Mouse (Mus musculus) hematopoietic stem cell, adult 5-6 weeks (primary cell): ENCODE data around the gene Ncl. TPM values are rescaled to one million over a fixed set of nuclear protein-coding genes. Genes with fewer than 3 reads are reported as not detected.

Experiments
- ATAC-seq, 2 experiments: fragments of 125-278 bp in 1 of 2; replicated peaks in 1 of 2; 2 replicates each; pipeline ENCODE4 v1.8.0; 2016 to 2017; ENCODE audit warnings: inconsistent platforms in 2 of 2, mild to moderate bottlenecking in 2 of 2, moderate number of reproducible peaks in 2 of 2, low read depth in 1 of 2, moderate TSS enrichment in 1 of 2; ENCODE audit not compliant: low FRiP score in 2 of 2, poor library complexity in 2 of 2, severe bottlenecking in 2 of 2, insufficient read depth in 1 of 2, low TSS enrichment in 1 of 2
- total RNA-seq: library from RNA; stranded (forward); fragments of 172-1452, 232-1000 nt; gene quantifications from 2 replicates; pipeline ENCODE4 v1.2.3, GENCODE M21; 2017

Gene Ncl
- 725 and 1,004 TPM in 2 replicates for total RNA-seq

- peak; percentile 85 to 88 for ATAC-seq
These were observed at the start of gene Ncl for GRCm38 (mm10) chr1:86358906-86359797. Gene Ncl (minus strand): TSS chr1:86359400.

GRCm38 (mm10) chr1:86408515-86408914, 49.3 kb upstream of the Ncl start:
- no peak for ATAC-seq

- ATAC-seq, result peak in 1 of 2 experiments; percentile 9; a peak in 1 of 4 replicates
These were observed 47.7 kb upstream of the Ncl start for GRCm38 (mm10) chr1:86406914-86407313.

- ATAC-seq, result peak; percentile 34 to 44; a peak in 2 of 4 replicates
These were observed 47.1 kb upstream of the Ncl start for GRCm38 (mm10) chr1:86406313-86406712.

GRCm38 (mm10) chr1:86404834-86405233, 45.6 kb upstream of the Ncl start:
- no peak for ATAC-seq

GRCm38 (mm10) chr1:86400096-86400754, 41.0 kb upstream of the Ncl start:
- ATAC-seq, result no peak

GRCm38 (mm10) chr1:86399322-86399721, 40.1 kb upstream of the Ncl start:
- peak; percentile 50 to 56; a peak in 2 of 4 replicates for ATAC-seq

GRCm38 (mm10) chr1:86398222-86398621, 39.0 kb upstream of the Ncl start:
- ATAC-seq, result peak; percentile 95

- no peak for ATAC-seq
These were observed 38.4 kb upstream of the Ncl start for GRCm38 (mm10) chr1:86397621-86398020.

- ATAC-seq, result no peak
These were observed 36.7 kb upstream of the Ncl start for GRCm38 (mm10) chr1:86395897-86396296.

GRCm38 (mm10) chr1:86394246-86394645, 35.0 kb upstream of the Ncl start:
- ATAC-seq, result no peak

- ATAC-seq, result no peak
These were observed 34.0 kb upstream of the Ncl start for GRCm38 (mm10) chr1:86393219-86393618.

- no peak for ATAC-seq
These were observed 32.2 kb upstream of the Ncl start for GRCm38 (mm10) chr1:86391425-86391824.

- ATAC-seq, result peak; percentile 53 to 76
These were observed 30.0 kb upstream of the Ncl start for GRCm38 (mm10) chr1:86389230-86389629.

GRCm38 (mm10) chr1:86381027-86381426, 21.8 kb upstream of the Ncl start:
- ATAC-seq, result peak; percentile 74 to 80

- peak; percentile 40 to 63 for ATAC-seq
These were observed 20.0 kb upstream of the Ncl start for GRCm38 (mm10) chr1:86379161-86379569.

GRCm38 (mm10) chr1:86378662-86379061, 19.5 kb upstream of the Ncl start:
- peak in 1 of 2 experiments; percentile 26; a peak in 1 of 4 replicates for ATAC-seq

- ATAC-seq, result no peak
These were observed 17.2 kb upstream of the Ncl start for GRCm38 (mm10) chr1:86376354-86376753.
